Mouse (Mus musculus) lung, embryonic 14.5 days (tissue): ENCODE measurements around the gene Srrm3. TPM values are rescaled to one million over a fixed set of nuclear protein-coding genes. Genes with fewer than 3 reads are reported as not detected.
A peak's percentile ranks its signal among the peaks of the same experiment; 100 is the strongest.

Source experiments
- ATAC-seq: fragments of 200-750 bp; cut with Nextera tagmentation; 2 replicates; pipeline ENCODE4 v1.8.0; 2017; ENCODE audit warnings: mild to moderate bottlenecking, moderate TSS enrichment, moderate library complexity; ENCODE audit not compliant: insufficient read depth
- DNase-seq: peaks from one replicate; pipeline ENCODE4 v3.0.0-alpha.2; 2015
- H3K27ac ChIP-seq: fragments of 300-500 bp; sonication (generic); 2 replicates; pipeline ENCODE4 v1.5.1; 2014; ENCODE audit warnings: low read depth, mild to moderate bottlenecking, moderate library complexity
- H3K27me3 ChIP-seq: fragments of 300-500 bp; sonication (generic); 2 replicates; pipeline ENCODE4 v1.6.1; 2014; ENCODE audit warnings: low read length, control low read depth; ENCODE audit not compliant: insufficient read depth
- H3K36me3 ChIP-seq: fragments of 300-500 bp; sonication (generic); 2 replicates; pipeline ENCODE4 v1.6.1; 2014; ENCODE audit warnings: control low read depth; ENCODE audit not compliant: insufficient read depth
- H3K4me1 ChIP-seq: fragments of 300-500 bp; sonication (generic); 2 replicates; pipeline ENCODE4 v1.6.1; 2014; ENCODE audit warnings: antibody characterized with exemption, control low read depth; ENCODE audit not compliant: insufficient read depth
- H3K4me2 ChIP-seq: fragments of 300-500 bp; sonication (generic); 2 replicates; pipeline ENCODE4 v1.6.1; 2014; ENCODE audit warnings: mild to moderate bottlenecking
- H3K4me3 ChIP-seq: fragments of 300-500 bp; sonication (generic); 2 replicates; pipeline ENCODE4 v1.5.1; 2014; ENCODE audit warnings: low read depth, low read length
- H3K9ac ChIP-seq: fragments of 300-500 bp; sonication (generic); 2 replicates; pipeline ENCODE4 v1.6.1; 2014
- H3K9me3 ChIP-seq: fragments of 300-500 bp; sonication (generic); 2 replicates; pipeline ENCODE4 v1.6.1; 2016; ENCODE audit warnings: low read depth, low read length, control low read depth
- CTCF ChIP-seq: IDR thresholded peaks from 2 replicates; pipeline ENCODE4 v1.5.1; 2016; ENCODE audit warnings: antibody characterized with exemption, low read depth
- WGBS: fragments of 180-500 bp; shearing (Covaris S2); extraction: QIAGEN DNeasy Blood & Tissue Kit; methylation state at CpG from one replicate; pipeline ENCODE4 v1.1.7; 2014; 5-methylcytosine and 5-hydroxymethylcytosine counted together
- polyA plus RNA-seq: library from polyadenylated mRNA; unstranded; fragments of >200 nt; fragmentation: Nextera tagmentation; extraction: Ambion mirVana; gene quantifications from 2 replicates; pipeline ENCODE4 v1.2.1, GENCODE M21; 2014

Srrm3 gene
- polyA plus RNA-seq, 1 experiment from 2014 or later, result 0.17 TPM

DNA sequence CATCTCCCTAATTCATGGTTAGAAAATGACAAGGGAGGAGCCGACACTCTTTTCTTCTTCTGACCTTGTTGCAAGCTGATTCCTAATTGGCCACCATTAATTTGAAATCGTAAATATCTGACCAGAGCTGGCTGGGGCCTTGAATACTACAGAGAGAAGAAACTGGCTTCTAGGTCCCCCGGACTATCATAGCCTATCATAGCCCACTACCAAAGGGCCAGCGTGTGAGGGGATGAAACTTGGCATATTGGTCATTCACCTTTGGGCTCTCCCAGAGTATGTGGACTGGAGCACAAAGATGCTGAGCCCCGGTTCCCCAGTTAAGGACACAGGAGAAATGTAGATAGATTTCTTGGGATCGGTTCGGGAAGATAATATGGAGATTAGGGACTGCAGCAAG lies 96.4 kb downstream of the Srrm3 start:
- Histone ChIP-seq H3K4me1 (no peaks in the 10 kb centered on the region), H3K36me3 (peaks cover 18% of the 10 kb centered on the region), H3K4me2 (peak overlapping the region; percentile 62), H3K9ac (peak overlapping the region; percentile 21), H3K4me3 (peak overlapping the region; percentile 32), H3K27ac (peak overlapping the region; percentile 59), H3K9me3 (no peaks in the 10 kb centered on the region), H3K27me3 (no peaks in the 10 kb centered on the region)
- DNase-seq, result no peak
- no peak for TF ChIP-seq CTCF
- peak; percentile 2; the same call in 1 of the 2 replicates for ATAC-seq
- 30% methylated on average over 7 of the region's 7 CpGs for WGBS

DNA sequence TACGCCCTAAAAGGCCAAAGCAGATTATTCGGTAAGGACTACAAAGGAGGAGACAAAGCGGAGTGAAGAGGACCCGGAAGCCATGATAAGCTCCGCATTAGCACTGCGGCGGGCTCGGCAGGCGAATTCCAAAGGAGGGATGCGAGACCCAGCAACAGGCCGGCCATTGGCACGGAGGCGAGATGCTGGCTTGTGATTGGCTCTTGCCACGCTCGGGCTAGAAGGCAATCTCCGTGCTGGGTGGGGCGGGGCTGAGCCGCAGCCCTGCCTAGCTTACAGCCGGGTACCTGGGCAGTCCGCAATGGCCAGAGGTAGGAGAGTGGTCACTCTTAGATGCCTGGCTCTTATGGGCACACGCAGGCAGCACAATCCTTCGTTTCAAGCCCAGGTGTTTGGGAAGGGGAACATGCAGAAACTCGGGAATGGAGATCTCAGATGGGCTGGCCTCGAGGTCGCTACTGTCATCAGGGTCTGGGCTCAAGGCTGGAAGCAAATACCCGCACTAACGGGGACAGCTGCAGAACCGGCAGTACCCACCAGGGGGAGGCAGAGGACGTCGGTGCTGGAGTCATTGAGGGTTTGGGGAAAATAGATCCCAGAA lies 97.0 kb downstream of the Srrm3 start:
- WGBS, result 1% methylated on average over 30 of the region's 30 CpGs
- TF ChIP-seq CTCF, result peak; percentile 97
- Histone ChIP-seq H3K9ac (peak overlapping the region; percentile 21), H3K27ac (peak overlapping the region; percentile 59), H3K36me3 (peaks cover 24% of the 10 kb centered on the region), H3K4me2 (peak overlapping the region; percentile 62), H3K4me3 (peak overlapping the region; percentile 32), H3K4me1 (no peaks in the 10 kb centered on the region), H3K9me3 (no peaks in the 10 kb centered on the region), H3K27me3 (no peaks in the 10 kb centered on the region)
- peak; percentile 97 for ATAC-seq
- peak; percentile 95 for DNase-seq

DNA sequence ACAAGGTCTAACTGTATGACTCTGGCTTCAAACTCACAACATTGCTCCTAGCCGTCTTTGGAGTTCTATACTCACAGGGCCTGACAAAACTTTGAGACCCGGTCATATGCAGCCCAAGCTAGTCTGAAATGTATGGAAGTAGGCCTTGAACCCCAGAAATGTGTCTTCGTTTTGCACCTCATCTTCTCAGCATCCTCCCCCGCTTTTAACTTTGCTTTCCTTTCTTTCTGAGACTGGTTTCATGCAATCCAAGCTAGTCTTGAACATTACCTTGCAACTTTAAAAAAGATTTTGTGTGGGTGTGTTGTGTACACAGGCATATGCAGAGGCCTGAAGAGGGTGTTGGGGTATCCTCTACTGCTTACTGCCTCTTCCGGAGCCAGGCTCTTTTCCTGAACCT lies 97.6 kb downstream of the Srrm3 start:
- H3K4me3 ChIP-seq, result no peak overlapping the region
- no peak overlapping the region for H3K9ac ChIP-seq

DNA sequence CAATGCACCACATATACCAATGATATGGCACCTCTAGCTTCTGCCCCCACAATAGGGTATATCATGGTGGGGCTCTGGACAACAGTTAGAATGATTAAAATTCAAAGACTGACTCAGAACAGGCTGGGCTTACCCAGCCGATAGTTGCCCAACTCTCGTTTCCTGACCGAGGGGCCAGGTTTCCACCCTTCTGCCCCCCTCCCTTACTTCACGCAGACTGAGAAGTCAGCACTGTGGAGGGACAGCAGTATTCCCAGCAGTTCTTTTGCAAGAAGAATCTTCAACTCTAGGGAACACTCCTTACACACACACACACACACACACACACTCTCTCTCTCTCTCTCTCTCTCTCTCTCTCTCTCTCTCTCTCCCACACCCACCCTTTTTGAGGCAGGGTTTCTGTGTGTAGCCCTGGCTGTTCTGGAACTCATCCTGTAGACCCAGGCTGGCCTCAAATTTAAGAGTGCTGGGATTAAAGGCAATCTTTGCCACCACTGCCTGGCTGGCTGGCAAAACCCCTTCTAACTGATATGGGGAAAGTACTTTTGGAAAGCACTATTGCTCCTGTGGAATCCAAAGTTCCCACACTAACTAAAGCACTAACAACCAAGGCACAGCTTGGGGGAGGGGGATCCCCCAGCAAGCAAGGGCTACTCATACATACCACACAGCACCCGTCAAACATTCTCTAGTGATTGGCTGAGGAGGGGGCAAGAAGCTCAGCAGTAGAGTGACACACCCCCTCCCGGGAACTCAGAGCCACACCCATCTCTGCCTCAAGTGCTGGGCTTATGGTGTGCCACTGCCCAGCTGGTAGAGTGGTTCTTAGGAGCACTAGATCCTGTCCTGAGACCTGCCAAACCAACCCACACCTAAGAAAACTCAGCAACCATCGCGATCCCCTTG lies 98.9 kb downstream of the Srrm3 start:
- H3K27me3 ChIP-seq, result no peaks in the 10 kb centered on the region
- peaks cover 43% of the 10 kb centered on the region for H3K36me3 ChIP-seq
- no peak overlapping the region for H3K27ac ChIP-seq
- 47% methylated on average over 8 of the region's 8 CpGs for WGBS
- no peak overlapping the region for H3K4me3 ChIP-seq
- no peaks in the 10 kb centered on the region for H3K4me1 ChIP-seq
- H3K9me3 ChIP-seq, result no peaks in the 10 kb centered on the region
- ATAC-seq (no peak), DNase-seq (no peak)
- H3K4me2 ChIP-seq, result no peak overlapping the region
- H3K9ac ChIP-seq, result no peak overlapping the region
- no peak for TF ChIP-seq CTCF

More for the DNA sequence above, 97.6 kb downstream of the Srrm3 start:
- H3K27ac ChIP-seq, result no peak overlapping the region
- H3K36me3 ChIP-seq, result peaks cover 30% of the 10 kb centered on the region
- ATAC-seq (no peak), DNase-seq (no peak)
- no peaks in the 10 kb centered on the region for H3K9me3 ChIP-seq
- no peaks in the 10 kb centered on the region for H3K4me1 ChIP-seq
- WGBS, result 66% methylated on average over 5 of the region's 5 CpGs
- H3K4me2 ChIP-seq, result peak overlapping the region; percentile 62; the same call in 1 of the 2 replicates
- H3K27me3 ChIP-seq, result no peaks in the 10 kb centered on the region
- TF ChIP-seq CTCF, result no peak

DNA sequence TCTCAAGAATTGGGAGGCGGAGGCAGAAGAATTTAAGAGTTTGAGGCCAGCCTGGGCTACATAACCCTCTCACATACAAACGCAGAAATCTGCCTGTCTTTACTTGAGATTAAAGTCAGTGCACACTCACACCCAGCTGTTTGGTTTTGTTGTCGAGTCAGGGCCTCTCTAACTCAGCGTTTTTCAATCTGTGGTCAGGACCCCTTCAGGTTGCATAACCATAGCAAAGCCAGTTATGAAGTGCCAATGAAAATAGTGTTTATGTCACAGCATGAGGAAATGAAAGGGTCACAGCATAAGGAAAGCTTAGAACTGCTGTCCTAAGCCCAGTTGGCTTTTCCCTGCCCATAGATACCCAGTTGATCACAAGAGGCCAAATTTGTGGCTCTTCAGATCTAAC lies 100.2 kb downstream of the Srrm3 start:
- no peak for TF ChIP-seq CTCF
- H3K4me2 ChIP-seq, result no peak overlapping the region
- ATAC-seq, result no peak
- no peak overlapping the region for H3K4me3 ChIP-seq
- H3K9ac ChIP-seq, result no peak overlapping the region
- no peak overlapping the region for H3K27ac ChIP-seq
- no peaks in the 10 kb centered on the region for H3K27me3 ChIP-seq
- H3K36me3 ChIP-seq, result peaks cover 56% of the 10 kb centered on the region
- no peaks in the 10 kb centered on the region for H3K4me1 ChIP-seq
- WGBS, result 44% methylated on average over 4 of the region's 4 CpGs
- H3K9me3 ChIP-seq, result no peaks in the 10 kb centered on the region
- peak; percentile 71 for DNase-seq

DNA sequence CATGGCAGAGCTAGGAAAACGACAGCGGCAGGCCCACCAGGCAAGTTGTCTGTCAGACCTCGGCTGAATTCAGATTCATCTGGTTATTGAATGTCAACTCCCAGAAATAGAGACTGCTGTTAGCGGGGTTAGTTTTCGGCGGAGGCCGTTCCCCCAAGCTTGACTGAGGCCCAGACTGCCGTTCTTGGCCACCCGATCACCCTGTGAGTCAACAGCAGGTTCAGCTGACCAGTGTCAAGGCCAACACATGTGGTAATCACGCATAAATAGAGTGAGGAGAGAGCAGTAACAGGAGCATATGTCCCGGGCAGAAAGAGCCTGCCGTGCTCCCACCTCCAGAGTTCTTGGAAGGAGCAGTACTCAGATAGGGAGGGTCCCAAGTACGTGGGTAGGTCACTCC lies 100.6 kb downstream of the Srrm3 start:
- Histone ChIP-seq H3K4me1 (no peaks in the 10 kb centered on the region), H3K4me3 (no peak overlapping the region), H3K27me3 (no peaks in the 10 kb centered on the region), H3K9ac (0 out of 2 replicates have a peak overlapping the region, but pooled peaks have one; percentile 2), H3K9me3 (no peaks in the 10 kb centered on the region), H3K36me3 (peaks cover 56% of the 10 kb centered on the region), H3K27ac (peak overlapping the region; percentile 36; the same call in 1 of the 2 replicates), H3K4me2 (no peak overlapping the region)
- 69% methylated on average over 13 of the region's 13 CpGs for WGBS
- no peak for TF ChIP-seq CTCF
- DNase-seq, result no peak
- ATAC-seq, result no peak

DNA sequence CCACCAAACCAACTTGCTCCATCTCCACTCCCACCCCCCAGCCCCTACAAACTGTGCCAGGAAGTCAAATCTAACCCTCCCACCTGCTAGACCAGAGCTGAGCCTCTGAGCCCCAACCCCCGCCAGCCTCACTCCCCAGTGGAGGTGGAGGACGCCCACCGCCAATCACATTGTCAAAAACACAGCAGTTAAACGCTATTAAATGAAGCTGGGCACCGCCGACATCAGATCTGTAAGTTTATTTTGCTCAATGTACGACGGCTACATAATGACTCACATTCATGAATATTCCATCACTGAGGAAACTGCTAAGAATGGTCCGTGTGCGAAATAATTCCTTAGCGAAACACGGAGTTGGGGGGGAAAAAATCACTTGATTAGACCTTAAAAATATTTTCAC lies 101.5 kb downstream of the Srrm3 start:
- Histone ChIP-seq H3K9ac (no peak overlapping the region), H3K27ac (no peak overlapping the region), H3K4me1 (peaks cover under 1% of the 10 kb centered on the region; the same call in 1 of the 2 replicates), H3K36me3 (peaks cover 61% of the 10 kb centered on the region), H3K9me3 (no peaks in the 10 kb centered on the region), H3K4me3 (no peak overlapping the region), H3K27me3 (no peaks in the 10 kb centered on the region), H3K4me2 (no peak overlapping the region)
- ATAC-seq (no peak), DNase-seq (no peak)
- TF ChIP-seq CTCF, result no peak
- 81% methylated on average over 12 of the region's 12 CpGs for WGBS
